Mouse (Mus musculus): ENCODE data around the gene Mybpc3. TPM values are rescaled to one million over a fixed set of nuclear protein-coding genes. Genes with fewer than 3 reads are reported as not detected.
"Not testable (repeated sequence)": the region's sequence is repeated elsewhere in the genome, so short reads cannot be mapped to it uniquely, and the experiment has no call there.

The Mybpc3 gene
- polyA plus RNA-seq, 1 experiment from 2014 or later = not detected

DNA sequence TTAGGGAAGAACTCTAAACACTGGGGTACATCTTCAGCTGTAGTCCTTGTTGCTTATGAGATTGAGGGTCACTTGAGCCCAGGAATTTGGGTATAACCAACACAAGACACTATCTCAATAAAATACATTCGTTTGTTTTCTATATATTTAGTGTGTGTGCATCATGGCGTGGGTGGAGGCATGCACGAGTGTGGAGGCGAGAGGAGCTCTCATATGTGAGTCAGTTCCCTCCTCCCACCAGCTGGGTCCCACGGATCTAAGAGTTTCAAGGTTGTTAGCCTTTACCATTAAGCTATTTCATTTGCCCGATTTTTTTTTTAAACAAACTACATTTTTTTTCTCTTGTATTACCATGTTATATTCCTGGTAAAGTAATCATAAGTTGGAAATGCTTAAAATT, 27.1 kb upstream of the Mybpc3 start:
- Histone ChIP-seq H3K4me2 (no peak overlapping the region), H3K9ac (replicated peaks) (no peak overlapping the region), H3K4me1 (no peaks in the 10 kb centered on the region), H3K9me3 (replicated peaks) (no peaks in the 10 kb centered on the region), H3K27ac (replicated peaks) (no peak overlapping the region), H3K36me3 (no peaks in the 10 kb centered on the region), H3K4me3 (replicated peaks) (no peak overlapping the region), H3K27me3 (replicated peaks) (no peaks in the 10 kb centered on the region)
- ATAC-seq (ENCODE audit: low FRiP score) = no peak
- WGBS = 78% methylated on average over 6 of the region's 6 CpGs

GRCm38 (mm10) chr2:91096524-91096923, 21.4 kb upstream of the Mybpc3 start:
- 76% methylated on average over 14 of the region's 14 CpGs for WGBS
- Histone ChIP-seq H3K4me1 (no peaks in the 10 kb centered on the region), H3K27me3 (replicated peaks) (no peaks in the 10 kb centered on the region), H3K9ac (replicated peaks) (no peak overlapping the region), H3K4me3 (replicated peaks) (no peak overlapping the region), H3K4me2 (no peak overlapping the region), H3K27ac (replicated peaks) (no peak overlapping the region), H3K9me3 (replicated peaks) (no peaks in the 10 kb centered on the region), H3K36me3 (no peaks in the 10 kb centered on the region)
- ATAC-seq (ENCODE audit: low FRiP score) = no peak

DNA sequence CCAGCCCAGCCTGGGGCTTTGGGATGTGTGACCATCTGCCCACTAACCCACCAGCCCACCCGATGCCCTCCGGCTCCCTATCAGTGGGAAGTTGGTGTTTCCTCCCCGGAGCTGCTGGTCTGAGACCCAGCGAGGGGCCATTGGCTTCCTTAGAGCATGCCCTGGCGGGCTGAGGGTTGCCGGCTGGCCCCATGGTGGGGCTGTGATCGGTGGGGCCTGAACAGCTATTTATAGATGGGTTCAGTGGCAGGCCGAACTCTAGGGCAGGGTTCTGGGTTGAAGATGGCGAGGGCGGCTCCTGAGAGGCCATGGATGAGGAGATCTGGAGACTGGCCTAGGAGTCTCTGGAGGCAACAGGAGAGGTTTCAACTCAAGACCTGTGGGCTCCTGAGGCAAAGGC, 20.9 kb upstream of the Mybpc3 start:
- no peak for ATAC-seq (ENCODE audit: low FRiP score)
- no peak overlapping the region for H3K27ac ChIP-seq (replicated peaks)
- no peaks in the 10 kb centered on the region for H3K27me3 ChIP-seq (replicated peaks)
- no peaks in the 10 kb centered on the region for H3K4me1 ChIP-seq
- no peaks in the 10 kb centered on the region for H3K36me3 ChIP-seq
- no peak overlapping the region for H3K9ac ChIP-seq (replicated peaks)
- no peak overlapping the region for H3K4me3 ChIP-seq (replicated peaks)
- no peaks in the 10 kb centered on the region for H3K9me3 ChIP-seq (replicated peaks)
- WGBS = 78% methylated on average over 10 of the region's 10 CpGs
- H3K4me2 ChIP-seq = no peak overlapping the region

GRCm38 (mm10) chr2:91098156-91098555, 19.8 kb upstream of the Mybpc3 start:
- no peaks in the 10 kb centered on the region for H3K9me3 ChIP-seq (replicated peaks)
- no peak overlapping the region for H3K4me3 ChIP-seq (replicated peaks)
- WGBS = 80% methylated on average over 2 of the region's 2 CpGs
- no peak for ATAC-seq (ENCODE audit: low FRiP score)
- no peaks in the 10 kb centered on the region for H3K4me1 ChIP-seq
- H3K9ac ChIP-seq (replicated peaks) = no peak overlapping the region
- no peaks in the 10 kb centered on the region for H3K27me3 ChIP-seq (replicated peaks)
- no peak overlapping the region for H3K4me2 ChIP-seq
- H3K27ac ChIP-seq (replicated peaks) = no peak overlapping the region
- no peaks in the 10 kb centered on the region for H3K36me3 ChIP-seq

GRCm38 (mm10) chr2:91101124-91101740, 16.7 kb upstream of the Mybpc3 start:
- no peak overlapping the region for H3K4me3 ChIP-seq (replicated peaks)
- no peaks in the 10 kb centered on the region for H3K4me1 ChIP-seq
- H3K4me2 ChIP-seq = no peak overlapping the region
- no peak overlapping the region for H3K27ac ChIP-seq (replicated peaks)
- 16% methylated on average over 7 of the region's 7 CpGs for WGBS
- 0 out of 2 replicates have a peak overlapping the region, but pooled peaks have one; percentile 8 for H3K9ac ChIP-seq (replicated peaks)
- H3K9me3 ChIP-seq (replicated peaks) = no peaks in the 10 kb centered on the region
- no peaks in the 10 kb centered on the region for H3K27me3 ChIP-seq (replicated peaks)
- ATAC-seq (ENCODE audit: low FRiP score) = peak; percentile 87; the same call in 1 of the 2 replicates
- no peaks in the 10 kb centered on the region for H3K36me3 ChIP-seq

DNA sequence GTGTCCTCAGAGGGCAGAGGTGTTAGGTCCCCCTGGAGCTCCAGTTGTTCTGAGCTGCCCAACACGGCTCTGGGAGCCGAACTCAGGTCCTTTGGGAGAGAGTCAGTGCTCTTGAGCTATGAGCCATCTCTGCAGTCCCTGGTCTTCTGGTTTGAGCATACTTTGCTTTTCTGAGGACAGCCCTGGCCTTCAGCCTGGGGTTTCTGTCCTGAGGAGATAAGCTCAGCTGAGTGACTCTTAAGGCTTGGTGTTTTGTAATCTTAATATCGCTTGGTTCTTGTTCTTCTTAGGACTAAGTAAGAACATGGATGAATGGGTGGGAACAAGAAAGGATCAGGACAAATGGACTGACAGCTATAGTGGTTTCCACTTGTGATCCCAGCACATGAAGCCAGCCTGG, 9.8 kb upstream of the Mybpc3 start:
- no peak overlapping the region for H3K9ac ChIP-seq (replicated peaks)
- 90% methylated on average over 3 of the region's 3 CpGs for WGBS
- H3K36me3 ChIP-seq = no peaks in the 10 kb centered on the region
- no peaks in the 10 kb centered on the region for H3K27me3 ChIP-seq (replicated peaks)
- no peak overlapping the region for H3K4me2 ChIP-seq
- H3K4me3 ChIP-seq (replicated peaks) = no peak overlapping the region
- no peak overlapping the region for H3K27ac ChIP-seq (replicated peaks)
- ATAC-seq (ENCODE audit: low FRiP score) = no peak
- no peaks in the 10 kb centered on the region for H3K9me3 ChIP-seq (replicated peaks)
- no peaks in the 10 kb centered on the region for H3K4me1 ChIP-seq

GRCm38 (mm10) chr2:91109241-91109640, 8.7 kb upstream of the Mybpc3 start:
- Histone ChIP-seq H3K4me1 (no peaks in the 10 kb centered on the region), H3K27ac (replicated peaks) (no peak overlapping the region), H3K4me3 (replicated peaks) (no peak overlapping the region), H3K9ac (replicated peaks) (no peak overlapping the region), H3K27me3 (replicated peaks) (no peaks in the 10 kb centered on the region), H3K4me2 (no peak overlapping the region), H3K36me3 (no peaks in the 10 kb centered on the region), H3K9me3 (replicated peaks) (no peaks in the 10 kb centered on the region)
- ATAC-seq (ENCODE audit: low FRiP score) = no peak
- WGBS = 86% methylated on average over 5 of the region's 5 CpGs

GRCm38 (mm10) chr2:91109807-91110385, 8.0 kb upstream of the Mybpc3 start:
- peaks cover 1% of the 10 kb centered on the region; the same call in 1 of the 2 replicates for H3K4me1 ChIP-seq
- 90% methylated on average over 5 of the region's 5 CpGs for WGBS

GRCm38 (mm10) chr2:91110429-91110828, 7.5 kb upstream of the Mybpc3 start:
- WGBS = 84% methylated on average over 6 of the region's 6 CpGs
- H3K9me3 ChIP-seq (replicated peaks) = no peaks in the 10 kb centered on the region
- ATAC-seq (ENCODE audit: low FRiP score) = no peak
- no peak overlapping the region for H3K27ac ChIP-seq (replicated peaks)
- H3K4me1 ChIP-seq = peaks cover 3% of the 10 kb centered on the region; the same call in 1 of the 2 replicates
- no peak overlapping the region for H3K4me2 ChIP-seq
- no peak overlapping the region for H3K4me3 ChIP-seq (replicated peaks)
- H3K9ac ChIP-seq (replicated peaks) = no peak overlapping the region
- no peaks in the 10 kb centered on the region for H3K36me3 ChIP-seq
- peaks cover 5% of the 10 kb centered on the region for H3K27me3 ChIP-seq (replicated peaks)

More at GRCm38 (mm10) chr2:91109807-91110385, 8.0 kb upstream of the Mybpc3 start:
- Histone ChIP-seq H3K36me3 (no peaks in the 10 kb centered on the region), H3K4me2 (no peak overlapping the region), H3K27ac (replicated peaks) (no peak overlapping the region), H3K4me3 (replicated peaks) (no peak overlapping the region), H3K9me3 (replicated peaks) (no peaks in the 10 kb centered on the region), H3K27me3 (replicated peaks) (peaks cover under 1% of the 10 kb centered on the region; the same call in 1 of the 2 replicates), H3K9ac (replicated peaks) (no peak overlapping the region)
- no peak for ATAC-seq (ENCODE audit: low FRiP score)

GRCm38 (mm10) chr2:91111832-91112231, 6.1 kb upstream of the Mybpc3 start:
- 94% methylated on average over 3 of the region's 3 CpGs for WGBS
- H3K27me3 ChIP-seq (replicated peaks); ATAC-seq (ENCODE audit: low FRiP score); H3K4me3 ChIP-seq (replicated peaks); H3K4me2 ChIP-seq; H3K4me1 ChIP-seq; H3K36me3 ChIP-seq; H3K9ac ChIP-seq (replicated peaks); H3K9me3 ChIP-seq (replicated peaks); H3K27ac ChIP-seq (replicated peaks): not testable (repeated sequence)

DNA sequence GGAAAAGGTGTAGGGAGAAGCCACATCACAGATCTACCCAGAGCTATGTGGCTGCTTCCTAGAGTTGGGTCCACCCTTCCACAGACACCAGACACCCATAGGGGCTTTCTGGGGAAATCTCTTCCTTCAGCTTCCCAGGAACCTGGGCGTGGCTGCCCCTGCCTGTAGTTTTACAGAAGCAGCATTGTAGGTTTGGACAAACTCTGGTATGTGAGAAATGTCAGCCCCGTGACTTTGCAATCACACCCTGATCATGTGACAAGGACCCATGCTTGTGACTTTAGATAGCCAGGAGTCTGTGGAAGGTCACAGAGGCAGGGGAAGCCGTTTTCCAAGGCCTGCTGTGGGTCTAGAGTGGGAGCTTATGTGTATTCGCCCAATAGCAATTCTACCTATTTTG, 5.5 kb upstream of the Mybpc3 start:
- H3K9ac ChIP-seq (replicated peaks) = no peak overlapping the region
- no peak overlapping the region for H3K4me3 ChIP-seq (replicated peaks)
- peaks cover 3% of the 10 kb centered on the region; the same call in 1 of the 2 replicates for H3K4me1 ChIP-seq
- H3K36me3 ChIP-seq = no peaks in the 10 kb centered on the region
- 69% methylated on average over 4 of the region's 4 CpGs for WGBS
- ATAC-seq (ENCODE audit: low FRiP score) = no peak
- no peak overlapping the region for H3K27ac ChIP-seq (replicated peaks)
- H3K9me3 ChIP-seq (replicated peaks) = no peaks in the 10 kb centered on the region
- no peak overlapping the region for H3K4me2 ChIP-seq
- peaks cover 8% of the 10 kb centered on the region for H3K27me3 ChIP-seq (replicated peaks)

DNA sequence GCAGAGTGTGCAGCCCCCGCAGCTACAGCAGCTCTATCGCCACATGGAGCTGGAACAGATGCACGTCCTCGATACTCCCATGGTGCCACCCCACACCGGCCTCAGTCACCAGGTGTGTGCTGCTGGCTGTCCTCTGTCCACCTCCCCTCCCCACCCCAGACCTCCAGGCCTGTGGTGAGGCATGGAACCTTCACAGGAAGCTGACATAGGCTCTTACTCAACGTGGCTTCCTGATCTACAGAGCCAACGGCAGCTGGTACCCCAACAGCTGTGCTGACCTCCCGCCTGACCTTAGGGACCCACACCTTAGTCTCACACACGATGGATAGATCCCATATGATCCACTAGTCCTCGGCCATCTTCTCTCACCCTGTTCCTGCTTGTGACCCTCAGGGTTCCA, 4.6 kb upstream of the Mybpc3 start:
- no peak overlapping the region for H3K4me3 ChIP-seq (replicated peaks)
- H3K27me3 ChIP-seq (replicated peaks) = peaks cover 8% of the 10 kb centered on the region
- no peaks in the 10 kb centered on the region for H3K9me3 ChIP-seq (replicated peaks)
- 75% methylated on average over 10 of the region's 10 CpGs for WGBS
- H3K4me2 ChIP-seq = no peak overlapping the region
- ATAC-seq (ENCODE audit: low FRiP score) = no peak
- H3K4me1 ChIP-seq = peaks cover 3% of the 10 kb centered on the region; the same call in 1 of the 2 replicates
- H3K9ac ChIP-seq (replicated peaks) = no peak overlapping the region
- H3K36me3 ChIP-seq = no peaks in the 10 kb centered on the region
- H3K27ac ChIP-seq (replicated peaks) = no peak overlapping the region

Data from neural tube, embryonic 15.5 days (tissue).